Mouse (Mus musculus) liver, postnatal 0 days (tissue): ENCODE data around the gene Gng8.

ENCODE experiments used
- CTCF ChIP-seq: sonication (generic); IDR thresholded peaks from 2 replicates; pipeline ENCODE4 v1.5.1; 2016; ENCODE audit warnings: antibody characterized with exemption, low read depth
- EP300 ChIP-seq: IDR thresholded peaks from 2 replicates; pipeline ENCODE4 v1.6.1; 2016; ENCODE audit warnings: antibody characterized with exemption, low read depth, mild to moderate bottlenecking

- no peak for TF ChIP-seq CTCF
- no peak for TF ChIP-seq EP300
Observed at GRCm38 (mm10) chr7:16883162-16883561, 8.4 kb upstream of the Gng8 start.
